ENCODE assay signal across 8 mouse cellular contexts in genomic region chr13:56609103-56609856, GRCm38 (mm10). TPM values are rescaled to one million over a fixed set of nuclear protein-coding genes. Genes with fewer than 3 reads are reported as not detected.
A peak's percentile ranks its signal among the peaks of the same experiment; 100 is the strongest.
DNase-seq lines count a peak whose midpoint lies in the region; ATAC-seq lines count a peak whose summit lies in the region.

Gene Tgfbi, plus strand, starts transcription at chr13:56609523.

- H3K27me3 ChIP-seq in forebrain, embryonic 14.5 days (replicated peaks; ENCODE audit: control insufficient read depth, insufficient read depth, low read length), result peaks cover 12% of the 10 kb centered on the region; the same call in 1 of the 2 replicates
- no peaks in the 10 kb centered on the region for H3K27me3 ChIP-seq in limb, embryonic 11.5 days (ENCODE audit: control insufficient read depth, insufficient read depth, low read length)
- H3K27me3 ChIP-seq in splenic B cell, adult 2 months (ENCODE audit: control insufficient read depth, insufficient read depth, low read length, poor library complexity, severe bottlenecking), result no peaks in the 10 kb centered on the region

- WGBS in forebrain, embryonic 14.5 days, result 4% methylated on average over 36 of the region's 36 CpGs
- 2% methylated on average over 35 of the region's 36 CpGs for WGBS in limb, embryonic 11.5 days

- intact Hi-C loops in heart, postnatal 36 days (cut with DNase I), result no loop called here

- no peaks in the 10 kb centered on the region for H3K36me3 ChIP-seq in forebrain, embryonic 14.5 days (ENCODE audit: control insufficient read depth, insufficient read depth, low read length)
- H3K36me3 ChIP-seq in limb, embryonic 11.5 days (ENCODE audit: control insufficient read depth, insufficient read depth, low read length), result no peaks in the 10 kb centered on the region
- no peaks in the 10 kb centered on the region for H3K36me3 ChIP-seq in splenic B cell, adult 2 months (ENCODE audit: control insufficient read depth, insufficient read depth, low read length, poor library complexity, severe bottlenecking)

- H3K4me2 ChIP-seq in forebrain, embryonic 14.5 days (ENCODE audit: low read length), result peak within 1 kb of the TSS; percentile 89
- peak within 1 kb of the TSS; percentile 97 for H3K4me2 ChIP-seq in limb, embryonic 11.5 days (ENCODE audit: low read depth, severe bottlenecking)

- H3K27ac ChIP-seq in forebrain, embryonic 14.5 days (ENCODE audit: low read depth, low read length), result no peak within 1 kb of the TSS
- H3K27ac ChIP-seq in limb, embryonic 11.5 days (replicated peaks; ENCODE audit: low read depth, low read length), result 0 out of 2 replicates have a peak within 1 kb of the TSS, but pooled peaks have one; percentile 36

- peak; percentile 39 to 44 for DNase-seq in cerebellum, adult 18-20 months
- no peak for DNase-seq in cerebellum, adult 9-10 months
- DNase-seq in adrenal gland, postnatal 14 days, result peak; percentile 77
- peak; percentile 58 for DNase-seq in forebrain, embryonic 14.5 days (ENCODE audit: low spot score)
- DNase-seq in heart, postnatal 36 days, result peak in 1 of 2 experiments; percentile 66
- peak; percentile 79 for DNase-seq in limb, embryonic 11.5 days (ENCODE audit: low spot score)
- peak; percentile 52 for DNase-seq in mesoderm, embryonic 11.5 days (ENCODE audit: low read depth, low spot score)
- DNase-seq in splenic B cell, adult 2 months (ENCODE audit: low read depth, low spot score), result peak; percentile 37

- peak within 1 kb of the TSS; percentile 39 for H3K4me3 ChIP-seq in forebrain, embryonic 14.5 days (ENCODE audit: low read depth, low read length)
- H3K4me3 ChIP-seq in limb, embryonic 11.5 days (ENCODE audit: low read depth, low read length), result peak within 1 kb of the TSS; percentile 58

- peak within 1 kb of the TSS; percentile 65 for H3K9ac ChIP-seq in forebrain, embryonic 14.5 days (ENCODE audit: low read length)
- H3K9ac ChIP-seq in limb, embryonic 11.5 days (ENCODE audit: low read length), result peak within 1 kb of the TSS; percentile 88

- peak; percentile 71 for ATAC-seq in forebrain, embryonic 14.5 days
- ATAC-seq in limb, embryonic 11.5 days (ENCODE audit: insufficient number of reproducible peaks, low FRiP score, low TSS enrichment, low read depth), result peak; percentile 62; the same call in 1 of the 2 replicates

- no peaks in the 10 kb centered on the region for H3K9me3 ChIP-seq in forebrain, embryonic 14.5 days (replicated peaks; ENCODE audit: control insufficient read depth, low read length)
- no peaks in the 10 kb centered on the region for H3K9me3 ChIP-seq in limb, embryonic 11.5 days (ENCODE audit: control insufficient read depth, low read length)

- H3K4me1 ChIP-seq in forebrain, embryonic 14.5 days (ENCODE audit: control insufficient read depth, insufficient read depth, low read length), result peaks cover 12% of the 10 kb centered on the region
- peaks cover 55% of the 10 kb centered on the region for H3K4me1 ChIP-seq in limb, embryonic 11.5 days (ENCODE audit: control insufficient read depth, insufficient read depth, low read length)

RNA-seq across cellular contexts. Expression of gene Tgfbi, which starts in this region (rescaled TPM):
- total RNA-seq in adrenal gland, postnatal 14 days (2021), result 40.1 and 59.6 TPM in 2 replicates
- 3.0 and 3.8 TPM in 2 replicates for polyA plus RNA-seq in forebrain, embryonic 14.5 days (2014; fragmentation: Nextera tagmentation; extraction: Ambion mirVana)
- total RNA-seq in heart, postnatal 36 days (2021), result 10 to 100 TPM; 21.1 to 25.9 TPM
- polyA plus RNA-seq in limb, embryonic 11.5 days (2014; fragmentation: Nextera tagmentation; extraction: Ambion mirVana), result 47.3 and 48.2 TPM in 2 replicates
